Mouse (Mus musculus) neural tube, embryonic 15.5 days (tissue): ENCODE measurements at regions not wholly inside any gene's neighbourhood (a gene's known extent, or its start where the extent isn't known, plus 50 kb on each side); places are given as distances from the start of the nearest gene placed in this dataset.

Experiments used
- ATAC-seq: fragments of 200-750 bp; cut with Nextera tagmentation; 2 replicates; pipeline ENCODE4 v1.8.0; 2017; ENCODE audit warnings: mild to moderate bottlenecking, moderate TSS enrichment, moderate library complexity; ENCODE audit not compliant: low FRiP score
- H3K27ac ChIP-seq: fragments of 300-500 bp; sonication (generic); replicated peaks from 2 replicates; pipeline ENCODE4 v1.5.1; 2015; ENCODE audit warnings: mild to moderate bottlenecking, inconsistent platforms
- H3K27me3 ChIP-seq: fragments of 300-500 bp; sonication (generic); replicated peaks from 2 replicates; pipeline ENCODE4 v1.6.1; 2015; ENCODE audit warnings: inconsistent platforms
- H3K36me3 ChIP-seq: fragments of 300-500 bp; sonication (generic); 2 replicates; pipeline ENCODE4 v1.6.1; 2015; ENCODE audit warnings: inconsistent platforms
- H3K4me1 ChIP-seq: fragments of 300-500 bp; sonication (generic); 2 replicates; pipeline ENCODE4 v1.6.1; 2015; ENCODE audit warnings: inconsistent platforms
- H3K4me2 ChIP-seq: fragments of 300-500 bp; sonication (generic); 2 replicates; pipeline ENCODE4 v1.6.1; 2015; ENCODE audit warnings: inconsistent platforms, mild to moderate bottlenecking, moderate library complexity
- H3K4me3 ChIP-seq: fragments of 300-500 bp; sonication (generic); replicated peaks from 2 replicates; pipeline ENCODE4 v1.5.1; 2015; ENCODE audit warnings: mild to moderate bottlenecking, inconsistent platforms
- H3K9ac ChIP-seq: fragments of 300-500 bp; sonication (generic); replicated peaks from 2 replicates; pipeline ENCODE4 v1.6.1; 2015; ENCODE audit warnings: mild to moderate bottlenecking, inconsistent platforms
- H3K9me3 ChIP-seq: fragments of 300-500 bp; sonication (generic); replicated peaks from 2 replicates; pipeline ENCODE4 v1.6.1; 2016; ENCODE audit warnings: inconsistent platforms
- WGBS: fragments of 180-500 bp; shearing (Covaris S2); methylation state at CpG from one replicate; pipeline ENCODE4 v1.1.7; 2015; ENCODE audit warnings: mixed read lengths; 5-methylcytosine and 5-hydroxymethylcytosine counted together

DNA sequence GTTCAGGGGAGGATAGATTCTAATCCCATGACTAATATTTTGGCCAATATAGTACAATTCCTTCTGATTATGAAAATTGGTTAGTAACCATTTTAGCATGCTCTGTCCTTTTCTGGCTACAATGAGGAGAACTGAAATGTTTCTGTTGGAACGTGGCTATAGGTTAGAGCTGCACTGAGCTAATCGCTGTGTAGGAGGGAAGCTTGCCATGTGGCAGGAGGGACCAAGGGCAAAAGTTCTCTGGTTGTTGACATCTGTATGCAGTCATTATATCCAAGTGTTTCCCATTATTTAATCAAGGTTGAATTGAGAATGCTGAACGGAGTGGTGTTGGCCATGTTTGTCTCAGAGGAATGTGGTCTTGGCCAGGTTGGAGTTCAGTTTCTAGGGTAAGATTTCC lies 253.5 kb downstream of the Fam173b start:
- Histone ChIP-seq H3K4me3 (no peak overlapping the region), H3K4me2 (no peak overlapping the region), H3K9me3 (no peaks in the 10 kb centered on the region), H3K27me3 (no peaks in the 10 kb centered on the region), H3K4me1 (no peaks in the 10 kb centered on the region), H3K36me3 (no peaks in the 10 kb centered on the region), H3K27ac (no peak overlapping the region), H3K9ac (no peak overlapping the region)
- WGBS: 90% methylated on average over 3 of the region's 3 CpGs
- ATAC-seq: no peak

DNA sequence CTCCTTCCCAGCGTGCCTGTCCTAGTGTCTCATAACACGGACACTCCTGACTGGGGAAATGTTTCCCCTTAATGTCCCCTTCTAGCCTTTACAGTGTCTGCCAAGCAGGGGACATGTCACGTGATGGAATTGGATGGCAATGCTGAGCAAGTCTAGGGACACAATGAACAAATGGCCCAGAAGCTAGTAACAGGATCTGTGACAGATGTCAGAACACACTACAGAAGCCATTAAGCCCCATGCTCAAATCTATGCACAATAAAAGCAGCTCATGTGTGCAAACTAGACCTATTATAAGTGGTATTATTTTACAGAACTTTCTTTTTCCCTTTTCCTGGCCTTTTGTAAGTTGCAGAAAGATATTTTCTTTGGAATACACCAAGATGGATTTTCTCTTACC lies 267.4 kb downstream of the Fam173b start:
- Histone ChIP-seq H3K9ac (no peak overlapping the region), H3K27ac (0 out of 2 replicates have a peak overlapping the region, but pooled peaks have one; percentile 4), H3K4me1 (peaks cover 10% of the 10 kb centered on the region; the same call in 1 of the 2 replicates), H3K9me3 (no peaks in the 10 kb centered on the region), H3K27me3 (no peaks in the 10 kb centered on the region), H3K4me2 (no peak overlapping the region), H3K4me3 (no peak overlapping the region), H3K36me3 (no peaks in the 10 kb centered on the region)
- 71% methylated on average over 3 of the region's 3 CpGs for WGBS
- ATAC-seq: peak; percentile 69; the same call in 1 of the 2 replicates

- no peaks in the 10 kb centered on the region for H3K36me3 ChIP-seq
- peaks cover 10% of the 10 kb centered on the region; the same call in 1 of the 2 replicates for H3K4me1 ChIP-seq
- H3K27ac ChIP-seq: peak overlapping the region; percentile 4; the same call in 1 of the 2 replicates
- no peaks in the 10 kb centered on the region for H3K9me3 ChIP-seq
- no peak overlapping the region for H3K4me3 ChIP-seq
- 32% methylated on average over 14 of the region's 14 CpGs for WGBS
- peak; percentile 69; the same call in 1 of the 2 replicates for ATAC-seq
- H3K9ac ChIP-seq: no peak overlapping the region
- peak overlapping the region; percentile 9; the same call in 1 of the 2 replicates for H3K4me2 ChIP-seq
- no peaks in the 10 kb centered on the region for H3K27me3 ChIP-seq
Observed at GRCm38 (mm10) chr15:31869673-31870417, 268.2 kb downstream of the Fam173b start.

GRCm38 (mm10) chr15:31875436-31875835 lies 273.8 kb downstream of the Fam173b start:
- Histone ChIP-seq H3K36me3 (no peaks in the 10 kb centered on the region), H3K4me1 (peaks cover 2% of the 10 kb centered on the region; the same call in 1 of the 2 replicates), H3K4me3 (no peak overlapping the region), H3K9me3 (no peaks in the 10 kb centered on the region), H3K27ac (no peak overlapping the region), H3K4me2 (no peak overlapping the region), H3K9ac (no peak overlapping the region), H3K27me3 (no peaks in the 10 kb centered on the region)
- ATAC-seq: no peak
- WGBS: 90% methylated on average over 2 of the region's 2 CpGs

- 67% methylated on average over 9 of the region's 9 CpGs for WGBS
- Histone ChIP-seq H3K4me3 (no peak overlapping the region), H3K27me3 (no peaks in the 10 kb centered on the region), H3K36me3 (no peaks in the 10 kb centered on the region), H3K9me3 (no peaks in the 10 kb centered on the region), H3K9ac (no peak overlapping the region), H3K27ac (no peak overlapping the region), H3K4me1 (0 out of 2 replicates have a peak, but pooled peaks cover 4% of the 10 kb centered on the region), H3K4me2 (no peak overlapping the region)
- no peak for ATAC-seq
Observed at GRCm38 (mm10) chr15:31880479-31880878, 278.8 kb downstream of the Fam173b start.

- H3K27me3 ChIP-seq: no peaks in the 10 kb centered on the region
- no peak for ATAC-seq
- H3K4me1 ChIP-seq: 0 out of 2 replicates have a peak, but pooled peaks cover 4% of the 10 kb centered on the region
- no peaks in the 10 kb centered on the region for H3K9me3 ChIP-seq
- no peak overlapping the region for H3K27ac ChIP-seq
- H3K4me2 ChIP-seq: no peak overlapping the region
- WGBS: 68% methylated on average over 5 of the region's 5 CpGs
- H3K9ac ChIP-seq: no peak overlapping the region
- H3K36me3 ChIP-seq: no peaks in the 10 kb centered on the region
- no peak overlapping the region for H3K4me3 ChIP-seq
Observed at GRCm38 (mm10) chr15:31882331-31882730, 280.7 kb downstream of the Fam173b start.

- Histone ChIP-seq H3K9ac (no peak overlapping the region), H3K27me3 (no peaks in the 10 kb centered on the region), H3K27ac (no peak overlapping the region), H3K4me3 (no peak overlapping the region), H3K4me2 (no peak overlapping the region), H3K9me3 (no peaks in the 10 kb centered on the region), H3K36me3 (no peaks in the 10 kb centered on the region), H3K4me1 (0 out of 2 replicates have a peak, but pooled peaks cover 4% of the 10 kb centered on the region)
- no peak for ATAC-seq
- WGBS: 76% methylated on average over 9 of the region's 9 CpGs
Observed at GRCm38 (mm10) chr15:31883516-31883915, 281.9 kb downstream of the Fam173b start.

- no peaks in the 10 kb centered on the region for H3K27me3 ChIP-seq
- WGBS: 43% methylated on average over 13 of the region's 13 CpGs
- peaks cover 4% of the 10 kb centered on the region; the same call in 1 of the 2 replicates for H3K4me1 ChIP-seq
- H3K9ac ChIP-seq: no peak overlapping the region
- ATAC-seq: no peak; the same call in 1 of the 2 replicates
- H3K4me3 ChIP-seq: no peak overlapping the region
- H3K36me3 ChIP-seq: no peaks in the 10 kb centered on the region
- H3K27ac ChIP-seq: no peak overlapping the region
- no peaks in the 10 kb centered on the region for H3K9me3 ChIP-seq
- H3K4me2 ChIP-seq: peak overlapping the region; percentile 9; the same call in 1 of the 2 replicates
Observed at GRCm38 (mm10) chr15:31898904-31899650, 278.0 kb upstream of the Tas2r119 start.

DNA sequence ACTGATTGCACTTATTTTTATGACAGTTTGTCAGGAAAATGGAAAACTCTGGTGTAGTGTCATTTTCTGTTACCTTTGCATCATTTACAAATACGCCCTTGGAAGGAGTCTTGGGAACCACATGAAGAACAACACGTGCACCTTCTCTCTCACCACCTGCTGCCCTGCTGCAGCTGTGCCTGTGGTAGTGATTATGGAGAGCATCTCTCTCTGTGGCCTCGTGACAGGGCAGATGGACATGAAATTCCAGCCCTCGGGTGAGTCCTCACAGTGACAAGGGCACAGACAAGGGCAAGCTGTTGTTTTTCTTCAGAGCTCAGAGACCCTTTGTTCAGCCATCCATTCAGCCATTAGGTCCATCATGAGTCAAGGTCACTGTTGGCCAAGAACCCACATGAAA lies 276.8 kb upstream of the Tas2r119 start:
- Histone ChIP-seq H3K36me3 (no peaks in the 10 kb centered on the region), H3K4me1 (peaks cover 4% of the 10 kb centered on the region; the same call in 1 of the 2 replicates), H3K9me3 (no peaks in the 10 kb centered on the region), H3K27me3 (no peaks in the 10 kb centered on the region), H3K4me2 (no peak overlapping the region), H3K4me3 (no peak overlapping the region), H3K27ac (no peak overlapping the region), H3K9ac (no peak overlapping the region)
- no peak for ATAC-seq
- WGBS: 80% methylated on average over 4 of the region's 4 CpGs

- no peaks in the 10 kb centered on the region for H3K36me3 ChIP-seq
- WGBS: 90% methylated on average over 9 of the region's 9 CpGs
- H3K4me3 ChIP-seq: no peak overlapping the region
Observed at GRCm38 (mm10) chr15:31908432-31908831, 268.7 kb upstream of the Tas2r119 start.

GRCm38 (mm10) chr15:31911978-31912377 lies 265.1 kb upstream of the Tas2r119 start:
- no peaks in the 10 kb centered on the region; the same call in 1 of the 2 replicates for H3K4me1 ChIP-seq

More at GRCm38 (mm10) chr15:31908432-31908831, 268.7 kb upstream of the Tas2r119 start:
- Histone ChIP-seq H3K4me1 (no peaks in the 10 kb centered on the region; the same call in 1 of the 2 replicates), H3K4me2 (no peak overlapping the region), H3K27me3 (no peaks in the 10 kb centered on the region), H3K9me3 (no peaks in the 10 kb centered on the region), H3K27ac (no peak overlapping the region), H3K9ac (no peak overlapping the region)
- ATAC-seq: no peak

More at GRCm38 (mm10) chr15:31911978-31912377, 265.1 kb upstream of the Tas2r119 start:
- Histone ChIP-seq H3K4me2 (no peak overlapping the region), H3K27ac (no peak overlapping the region), H3K36me3 (no peaks in the 10 kb centered on the region), H3K9ac (no peak overlapping the region), H3K27me3 (no peaks in the 10 kb centered on the region), H3K4me3 (no peak overlapping the region), H3K9me3 (no peaks in the 10 kb centered on the region)
- 91% methylated on average over 3 of the region's 3 CpGs for WGBS
- no peak for ATAC-seq
